Mouse (Mus musculus): Measurements from ENCODE around the gene Dpf2.

The Dpf2 gene

GRCm38 (mm10) chr19:5913007-5913719 lies at the start of gene Dpf2:
Gene Dpf2, minus strand, starts transcription at chr19:5913010.
- no peak for DNase-seq

GRCm38 (mm10) chr19:5957371-5957770 lies 44.6 kb upstream of the Dpf2 start:
- peak; percentile 89 for DNase-seq

- DNase-seq = peak; percentile 97
These were observed 43.9 kb upstream of the Dpf2 start for GRCm38 (mm10) chr19:5956685-5957084.

GRCm38 (mm10) chr19:5955704-5956670 lies 43.2 kb upstream of the Dpf2 start:
- DNase-seq = peak; percentile 98

- peak; percentile 91 for DNase-seq
These were observed 42.1 kb upstream of the Dpf2 start for GRCm38 (mm10) chr19:5954936-5955335.

- peak; percentile 93 for DNase-seq
These were observed 41.4 kb upstream of the Dpf2 start for GRCm38 (mm10) chr19:5954031-5954710.

GRCm38 (mm10) chr19:5953201-5953770 lies 40.5 kb upstream of the Dpf2 start:
- peak; percentile 93 for DNase-seq

GRCm38 (mm10) chr19:5952071-5952691 lies 39.4 kb upstream of the Dpf2 start:
- peak; percentile 99 for DNase-seq

GRCm38 (mm10) chr19:5951631-5952030 lies 38.8 kb upstream of the Dpf2 start:
- peak; percentile 94 for DNase-seq

GRCm38 (mm10) chr19:5950218-5950617 lies 37.4 kb upstream of the Dpf2 start:
- peak; percentile 91 for DNase-seq

GRCm38 (mm10) chr19:5945891-5946290 lies 33.1 kb upstream of the Dpf2 start:
- peak; percentile 98 for DNase-seq

- peak; percentile 97 for DNase-seq
These were observed 32.2 kb upstream of the Dpf2 start for GRCm38 (mm10) chr19:5945027-5945426.

- DNase-seq = peak; percentile 92
These were observed 31.3 kb upstream of the Dpf2 start for GRCm38 (mm10) chr19:5944145-5944544.

GRCm38 (mm10) chr19:5943404-5943803 lies 30.6 kb upstream of the Dpf2 start:
- DNase-seq = peak; percentile 90

- DNase-seq = peak; percentile 91
These were observed 29.8 kb upstream of the Dpf2 start for GRCm38 (mm10) chr19:5942581-5942980.

- peak; percentile 95 for DNase-seq
These were observed 27.8 kb upstream of the Dpf2 start for GRCm38 (mm10) chr19:5940656-5941055.

- DNase-seq = peak; percentile 99
These were observed 27.4 kb upstream of the Dpf2 start for GRCm38 (mm10) chr19:5940173-5940572.

- DNase-seq = peak; percentile 90
These were observed 26.9 kb upstream of the Dpf2 start for GRCm38 (mm10) chr19:5939715-5940114.

GRCm38 (mm10) chr19:5938516-5938915 lies 25.7 kb upstream of the Dpf2 start:
- DNase-seq = peak; percentile 78

GRCm38 (mm10) chr19:5937836-5938406 lies 25.1 kb upstream of the Dpf2 start:
- peak; percentile 94 for DNase-seq

- peak; percentile 95 for DNase-seq
These were observed 24.5 kb upstream of the Dpf2 start for GRCm38 (mm10) chr19:5937095-5937835.
